Mouse (Mus musculus) cerebral cortex, adult 2 months (tissue): ENCODE results near the gene Aebp1.

ENCODE experiments used
- WGBS: fragments of 180-500 bp; shearing (Covaris S2); methylation state at CpG from one replicate; pipeline ENCODE4 v1.1.7; 2018; 5-methylcytosine and 5-hydroxymethylcytosine counted together

The Aebp1 gene

DNA sequence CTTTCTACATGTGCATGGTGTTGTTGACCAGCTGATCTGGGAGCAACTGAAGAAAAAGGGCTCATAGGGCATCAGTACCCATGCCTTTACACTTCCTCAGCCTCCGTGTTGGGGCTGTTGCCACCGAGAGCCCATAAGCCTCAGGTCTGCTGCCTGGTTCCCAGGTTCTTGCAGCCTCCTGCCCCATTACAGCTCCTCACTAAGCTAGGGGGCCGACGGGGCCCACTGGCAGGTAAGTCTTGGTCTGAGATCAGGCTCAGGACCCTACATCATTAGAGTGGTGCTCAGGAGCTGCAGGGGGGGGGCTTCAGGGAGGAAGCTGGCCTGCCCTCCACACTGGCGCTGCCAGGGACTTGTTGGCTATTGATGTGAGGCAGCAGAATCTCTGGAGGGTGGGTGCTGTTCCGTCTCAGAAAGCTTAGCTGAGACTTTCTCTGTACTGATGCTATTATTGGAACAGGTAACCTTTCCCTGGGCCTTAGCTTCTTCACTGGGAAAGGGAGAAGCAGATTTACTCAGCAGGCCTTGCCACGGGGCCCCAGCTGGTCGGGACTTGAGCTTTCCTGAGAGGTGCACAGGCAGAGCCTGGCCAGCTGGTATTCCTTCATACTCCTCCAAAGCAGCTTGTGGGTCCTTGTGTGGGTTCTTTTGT lies 5.1 kb upstream of the Aebp1 start:
- 72% methylated on average over 8 of the region's 8 CpGs for WGBS

DNA sequence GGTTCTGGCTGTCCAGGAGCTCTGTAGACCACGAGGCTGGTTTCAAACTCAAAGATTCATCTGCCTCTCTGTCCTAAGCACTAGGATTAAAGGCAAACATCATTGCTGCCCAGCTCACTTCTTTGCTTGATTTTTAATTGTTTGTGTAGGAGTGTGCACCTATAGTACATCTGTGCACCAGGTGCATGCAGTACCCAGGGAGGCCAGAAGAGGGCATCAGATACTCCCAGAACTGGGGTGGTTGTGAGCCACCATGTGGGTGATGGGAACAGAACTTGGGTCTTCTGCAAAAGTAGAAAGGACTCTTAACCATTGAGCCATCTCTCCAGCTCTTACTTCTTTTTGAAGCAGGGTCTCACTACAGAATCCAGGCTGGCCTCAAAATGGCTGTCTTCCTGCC lies 3.0 kb upstream of the Aebp1 start:
- WGBS: 73% methylated on average over 1 of the region's 1 CpGs

- 86% methylated on average over 13 of the region's 13 CpGs for WGBS
Measured at GRCm38 (mm10) chr11:5859883-5860550, 1.7 kb upstream of the Aebp1 start.

DNA sequence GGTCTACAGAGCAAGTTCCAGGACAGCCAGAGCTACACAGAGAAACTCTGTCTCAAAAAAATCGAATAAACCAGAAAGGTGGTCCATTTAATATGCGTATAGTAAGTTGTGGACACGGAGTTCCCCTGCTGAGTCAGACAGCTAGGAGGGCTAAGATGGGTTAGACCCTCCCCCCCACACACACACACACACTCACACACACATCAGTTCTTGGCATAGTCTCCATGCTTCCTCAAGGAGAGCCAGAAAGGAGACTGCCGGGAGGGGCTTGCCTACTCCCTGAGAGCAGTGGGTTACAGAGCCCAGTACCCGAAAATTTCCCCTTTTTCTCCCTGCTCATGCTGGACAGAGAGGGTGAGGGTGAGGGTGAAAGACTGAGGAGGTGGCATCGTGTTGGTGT lies 1.1 kb upstream of the Aebp1 start:
- WGBS: 57% methylated on average over 6 of the region's 6 CpGs

GRCm38 (mm10) chr11:5862394-5863105 lies 803 bp downstream of the Aebp1 start:
- 59% methylated on average over 15 of the region's 15 CpGs for WGBS

DNA sequence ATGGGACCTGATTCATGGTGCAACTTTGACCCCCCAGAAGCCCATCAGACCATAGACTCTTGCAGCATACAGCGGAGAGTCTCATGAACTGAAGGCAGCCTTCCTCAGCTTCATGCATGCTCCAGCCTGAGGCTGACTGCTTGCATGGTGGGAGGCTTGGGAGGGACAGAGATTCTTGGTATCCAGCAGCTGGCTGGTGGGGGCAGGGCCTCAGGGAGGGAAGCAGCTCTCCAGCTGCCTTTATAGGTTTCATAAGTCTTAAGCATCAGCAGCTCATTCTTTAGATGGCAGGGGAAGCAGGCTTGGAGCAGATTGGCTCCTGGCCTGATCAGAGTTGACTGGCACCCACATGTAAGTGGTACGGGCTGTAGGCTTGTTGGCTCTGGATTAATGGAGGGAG lies 5.4 kb downstream of the Aebp1 start:
- 77% methylated on average over 2 of the region's 2 CpGs for WGBS

DNA sequence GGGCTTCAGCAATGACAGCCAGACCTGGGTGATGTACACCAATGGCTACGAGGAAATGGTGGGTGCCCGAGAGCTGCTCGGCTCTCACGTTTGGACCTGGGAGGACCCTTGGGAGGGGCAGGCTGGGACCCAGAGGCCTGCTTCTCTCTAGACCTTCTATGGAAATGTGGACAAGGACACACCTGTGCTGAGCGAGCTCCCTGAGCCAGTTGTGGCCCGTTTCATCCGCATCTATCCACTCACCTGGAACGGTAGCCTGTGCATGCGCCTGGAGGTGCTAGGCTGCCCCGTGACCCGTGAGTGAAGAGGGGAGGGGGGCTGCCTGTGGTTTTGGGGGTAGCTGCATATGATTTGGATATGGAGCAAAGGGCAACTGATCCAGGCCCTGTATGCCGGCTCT lies 6.6 kb downstream of the Aebp1 start:
- WGBS: 94% methylated on average over 12 of the region's 12 CpGs

DNA sequence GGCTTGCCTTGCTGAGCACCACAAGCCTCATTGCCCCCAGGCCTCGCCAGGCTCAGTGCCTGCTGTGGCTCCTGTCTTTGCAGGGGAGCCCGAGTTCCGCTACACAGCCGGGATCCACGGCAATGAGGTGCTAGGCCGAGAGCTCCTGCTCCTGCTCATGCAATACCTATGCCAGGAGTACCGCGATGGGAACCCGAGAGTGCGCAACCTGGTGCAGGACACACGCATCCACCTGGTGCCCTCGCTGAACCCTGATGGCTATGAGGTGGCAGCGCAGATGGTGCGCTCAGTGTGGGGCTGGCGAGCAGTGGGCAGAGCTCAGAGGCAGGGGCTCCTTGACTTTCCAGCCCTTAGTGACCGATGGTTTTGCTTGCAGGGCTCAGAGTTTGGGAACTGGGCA lies 7.6 kb downstream of the Aebp1 start:
- 95% methylated on average over 16 of the region's 16 CpGs for WGBS

DNA sequence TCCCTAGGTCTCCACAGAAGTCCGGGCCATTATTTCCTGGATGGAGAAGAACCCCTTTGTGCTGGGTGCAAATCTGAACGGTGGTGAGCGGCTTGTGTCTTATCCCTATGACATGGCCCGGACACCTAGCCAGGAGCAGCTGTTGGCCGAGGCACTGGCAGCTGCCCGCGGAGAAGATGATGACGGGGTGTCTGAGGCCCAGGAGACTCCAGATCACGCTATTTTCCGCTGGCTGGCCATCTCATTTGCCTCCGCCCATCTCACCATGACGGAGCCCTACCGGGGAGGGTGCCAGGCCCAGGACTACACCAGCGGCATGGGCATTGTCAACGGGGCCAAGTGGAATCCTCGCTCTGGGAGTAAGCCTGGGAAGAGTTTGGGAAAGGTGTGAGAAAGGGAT lies 8.3 kb downstream of the Aebp1 start:
- 88% methylated on average over 16 of the region's 16 CpGs for WGBS

GRCm38 (mm10) chr11:5872707-5873106 lies 11.0 kb downstream of the Aebp1 start:
- WGBS: 95% methylated on average over 11 of the region's 11 CpGs

- WGBS: 95% methylated on average over 9 of the region's 9 CpGs
Measured at GRCm38 (mm10) chr11:5873192-5873591, 11.4 kb downstream of the Aebp1 start.

- 4% methylated on average over 5 of the region's 5 CpGs for WGBS
Measured at GRCm38 (mm10) chr11:5877421-5877820, 15.7 kb downstream of the Aebp1 start.

DNA sequence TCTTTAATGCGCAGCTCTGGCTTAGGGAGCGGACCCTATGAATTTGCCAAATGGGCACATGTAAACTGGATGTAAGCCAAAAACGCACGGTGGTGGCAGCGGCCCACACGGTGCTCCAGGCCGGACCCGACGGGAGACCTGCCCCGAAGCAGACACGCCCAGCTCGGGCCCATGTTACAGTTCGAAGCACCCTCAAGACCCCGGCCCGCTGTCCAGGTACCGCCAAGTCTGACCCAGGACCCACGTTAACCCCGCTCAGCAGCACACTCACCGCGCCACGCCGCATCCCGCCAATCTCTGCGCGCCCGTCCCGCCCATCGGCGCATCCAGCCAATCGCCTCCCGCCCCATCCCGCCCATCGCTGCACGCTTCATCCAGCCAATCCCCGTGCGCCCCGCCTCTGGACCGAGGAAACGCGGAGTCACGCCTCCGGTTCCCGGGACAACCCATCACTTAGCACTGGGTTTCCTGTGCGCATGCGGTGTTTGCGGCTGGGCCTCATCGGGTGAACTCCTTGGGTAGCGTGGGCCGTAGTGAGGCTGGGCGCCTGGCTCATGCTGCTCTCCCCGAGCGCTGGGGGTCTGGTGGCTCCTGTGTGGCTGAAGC lies 16.3 kb downstream of the Aebp1 start, which contains the start of gene Pold2:
Gene Pold2 (minus strand): TSS at position 372 of the 606 bp plus-strand sequence.
- WGBS: under 1% methylated on average over 52 of the region's 52 CpGs

- WGBS: 13% methylated on average over 8 of the region's 8 CpGs
Measured at GRCm38 (mm10) chr11:5878661-5879060, 16.9 kb downstream of the Aebp1 start.

DNA sequence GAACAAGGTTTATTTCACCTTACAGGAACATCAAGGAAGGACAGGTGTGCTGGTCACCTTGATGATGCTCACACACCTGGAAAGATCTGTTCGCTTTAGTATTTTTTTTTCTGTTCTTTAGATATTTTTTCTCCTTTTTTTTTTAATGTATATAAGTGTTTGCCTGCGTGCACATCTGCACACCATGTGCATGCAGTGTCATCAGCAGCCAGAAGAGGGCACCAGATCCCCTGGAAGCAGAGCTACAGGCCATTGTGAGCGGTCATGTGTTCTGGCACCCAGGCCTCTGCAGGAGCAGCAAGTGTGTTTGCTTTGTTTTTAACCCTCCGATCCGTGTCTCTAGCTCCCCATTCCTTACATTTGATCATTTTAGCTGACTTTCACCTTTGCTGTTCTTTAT lies 18.2 kb downstream of the Aebp1 start:
- WGBS: 46% methylated on average over 5 of the region's 5 CpGs

GRCm38 (mm10) chr11:5882518-5882917 lies 20.8 kb downstream of the Aebp1 start:
- 66% methylated on average over 8 of the region's 8 CpGs for WGBS

GRCm38 (mm10) chr11:5886187-5886586 lies 24.4 kb downstream of the Aebp1 start:
- 20% methylated on average over 9 of the region's 9 CpGs for WGBS

- 59% methylated on average over 5 of the region's 5 CpGs for WGBS
Measured at GRCm38 (mm10) chr11:5887250-5887649, 25.5 kb downstream of the Aebp1 start.

DNA sequence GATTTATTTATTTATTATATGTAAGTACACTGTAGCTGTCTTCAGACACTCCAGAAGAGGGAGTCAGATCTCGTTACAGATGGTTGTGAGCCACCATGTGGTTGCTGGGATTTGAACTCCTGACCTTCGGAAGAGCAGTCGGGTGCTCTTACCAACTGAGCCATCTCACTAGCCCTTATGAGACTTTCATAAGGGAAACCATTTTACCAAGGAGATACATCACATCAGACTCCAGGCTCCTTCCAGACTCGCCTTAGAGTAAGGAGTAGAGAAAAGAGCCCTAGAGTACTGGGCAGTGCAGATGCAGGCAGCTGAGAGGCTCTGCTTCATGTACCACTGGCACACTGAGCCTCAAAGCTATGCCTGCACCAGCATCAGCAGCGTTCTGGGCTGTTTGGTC lies 26.8 kb downstream of the Aebp1 start:
- WGBS: 72% methylated on average over 5 of the region's 5 CpGs

DNA sequence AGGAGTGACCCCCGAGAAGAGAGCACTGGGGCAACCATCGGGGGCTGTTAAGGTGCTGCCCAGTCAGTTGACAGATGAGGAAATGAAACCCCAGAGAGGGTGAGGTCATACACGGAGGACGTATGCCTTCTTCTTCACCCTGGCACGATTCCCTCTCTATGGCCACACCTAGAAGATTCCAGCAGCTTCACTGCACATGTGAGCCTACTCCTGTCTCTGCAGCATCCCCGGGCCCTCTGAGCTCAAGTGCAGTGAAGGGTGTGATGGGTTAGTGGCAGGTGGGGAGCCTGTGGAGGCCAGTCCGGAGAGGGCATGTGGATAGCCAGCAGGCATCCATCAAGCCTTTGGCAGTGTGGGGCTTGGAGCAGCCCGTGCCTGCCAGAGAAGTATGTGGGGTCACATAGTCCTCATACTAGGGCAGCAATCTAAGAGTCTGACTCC lies 30.4 kb downstream of the Aebp1 start:
- 70% methylated on average over 8 of the region's 8 CpGs for WGBS

DNA sequence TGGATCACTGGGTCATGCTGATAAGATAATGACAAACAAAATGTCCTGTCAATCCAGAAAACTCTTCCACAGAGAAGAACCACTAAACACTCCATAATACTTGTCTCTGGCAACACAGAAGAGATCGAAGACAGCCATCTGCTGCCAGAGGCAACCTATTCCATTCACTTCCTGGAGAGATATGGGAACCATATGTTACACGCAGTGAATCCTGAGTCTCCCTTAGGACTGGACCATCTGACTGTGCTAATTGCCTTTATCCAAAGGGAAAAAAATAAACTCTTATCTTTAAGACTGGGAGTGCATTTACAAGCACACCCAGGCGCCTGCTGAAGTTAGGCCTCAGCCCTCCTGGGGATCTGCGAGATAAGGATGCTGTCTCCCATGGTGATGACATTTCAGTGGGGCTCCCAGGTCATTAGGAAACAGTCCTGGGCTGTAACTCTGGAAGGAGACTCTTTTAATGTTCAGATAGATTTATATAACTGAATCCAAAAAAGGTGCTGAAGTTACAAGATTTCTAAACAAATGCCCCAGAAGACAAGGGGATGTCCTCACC lies 31.1 kb downstream of the Aebp1 start:
- 64% methylated on average over 4 of the region's 4 CpGs for WGBS

DNA sequence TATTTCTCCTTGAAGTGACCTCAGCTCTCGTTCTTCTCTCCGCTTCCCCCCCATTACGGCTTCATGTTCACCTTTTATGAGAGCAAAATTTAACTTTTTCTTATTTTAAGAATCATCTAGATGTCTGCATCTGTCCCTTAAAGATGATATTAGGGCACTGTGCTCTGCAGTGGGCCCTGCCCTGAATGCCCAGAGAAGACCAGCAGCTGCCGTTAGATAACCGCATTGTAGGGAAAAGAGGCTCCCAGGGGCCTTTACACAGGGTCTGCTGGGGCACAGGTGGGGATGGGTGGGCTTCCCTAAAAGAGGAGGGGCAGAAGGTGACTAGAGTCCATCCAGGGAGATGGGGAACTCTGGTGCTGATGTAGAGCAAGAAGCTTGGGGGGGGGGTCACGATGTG lies 32.1 kb downstream of the Aebp1 start:
- 86% methylated on average over 6 of the region's 6 CpGs for WGBS
